Mouse (Mus musculus) spleen, adult 2 months (tissue): ENCODE results near the gene Nfkb1. TPM values are rescaled to one million over a fixed set of nuclear protein-coding genes. Genes with fewer than 3 reads are reported as not detected.

ENCODE experiments used
- DNase-seq, 2 experiments: peaks; one replicate each; pipeline versions ENCODE4 v3.0.0 to v3.0.0-alpha.2; 2012 to 2021; ENCODE audit warnings: low spot score in 2 of 2, low read depth in 1 of 2
- H3K27ac ChIP-seq: fragments of 200-500 bp; 2 replicates; pipeline ENCODE4 v1.5.1; 2012; ENCODE audit warnings: low read length, inconsistent platforms; ENCODE audit not compliant: insufficient read depth
- H3K27me3 ChIP-seq: fragments of 200-500 bp; 2 replicates; pipeline ENCODE4 v1.6.1; 2012; ENCODE audit warnings: mild to moderate bottlenecking, moderate library complexity, low read length, inconsistent platforms; ENCODE audit not compliant: control insufficient read depth, insufficient read depth
- H3K36me3 ChIP-seq: fragments of 200-500 bp; 2 replicates; pipeline ENCODE4 v1.6.1; 2012; ENCODE audit warnings: mild to moderate bottlenecking, low read length, inconsistent platforms; ENCODE audit not compliant: control insufficient read depth, insufficient read depth
- H3K4me1 ChIP-seq: fragments of 200-500 bp; 2 replicates; pipeline ENCODE4 v1.6.1; 2011; ENCODE audit warnings: inconsistent platforms; ENCODE audit not compliant: control insufficient read depth, insufficient read depth, insufficient read length
- H3K4me3 ChIP-seq: fragments of 200-500 bp; 2 replicates; pipeline ENCODE4 v1.5.1; 2011; ENCODE audit warnings: mild to moderate bottlenecking, inconsistent platforms; ENCODE audit not compliant: insufficient read depth, insufficient read length; ENCODE audit errors: extremely low read depth
- CTCF ChIP-seq: fragments of 200-500 bp; IDR thresholded peaks from 2 replicates; pipeline ENCODE4 v1.5.1; 2011; ENCODE audit warnings: mild to moderate bottlenecking, inconsistent platforms; ENCODE audit not compliant: insufficient read depth, insufficient read length, insufficient replicate concordance; ENCODE audit errors: extremely low read depth
- POLR2A ChIP-seq: fragments of 200-500 bp; IDR thresholded peaks from 2 replicates; pipeline ENCODE4 v1.6.1; 2011; ENCODE audit warnings: low read depth, low read length, inconsistent platforms
- WGBS: fragments of 180-500 bp; shearing (Covaris S2); methylation state at CpG from one replicate; pipeline ENCODE4 v1.1.7; 2018; 5-methylcytosine and 5-hydroxymethylcytosine counted together
- polyA plus RNA-seq: library from polyadenylated mRNA; depleted of rRNA; stranded (reverse); fragments of >200 nt; gene quantifications from 2 replicates; pipeline ENCODE4 v1.2.3, GENCODE M21; 2012

The Nfkb1 gene
- polyA plus RNA-seq, 1 experiment = 188 TPM

- TF ChIP-seq POLR2A (no peak), CTCF (no peak)
Measured at GRCm38 (mm10) chr3:135629830-135630355, 61.5 kb downstream of the Nfkb1 start.

GRCm38 (mm10) chr3:135628706-135629169 lies 62.6 kb downstream of the Nfkb1 start:
- DNase-seq = peak; percentile 62 to 66
- peaks cover 21% of the 10 kb centered on the region for H3K36me3 ChIP-seq
- peak overlapping the region; percentile 94 for H3K27ac ChIP-seq
- H3K27me3 ChIP-seq = no peaks in the 10 kb centered on the region
- no peak for TF ChIP-seq POLR2A
- TF ChIP-seq CTCF = no peak
- H3K4me3 ChIP-seq = no peak overlapping the region
- WGBS = 33% methylated on average over 9 of the region's 9 CpGs
- peaks cover 21% of the 10 kb centered on the region for H3K4me1 ChIP-seq

More at GRCm38 (mm10) chr3:135629830-135630355, 61.5 kb downstream of the Nfkb1 start:
- Histone ChIP-seq H3K27me3 (no peaks in the 10 kb centered on the region), H3K4me1 (peaks cover 21% of the 10 kb centered on the region), H3K36me3 (peaks cover 11% of the 10 kb centered on the region), H3K27ac (peak overlapping the region; percentile 66), H3K4me3 (no peak overlapping the region)
- DNase-seq = no peak
- 38% methylated on average over 4 of the region's 4 CpGs for WGBS

GRCm38 (mm10) chr3:135628000-135628705 lies 63.2 kb downstream of the Nfkb1 start:
- no peak for DNase-seq
- peak overlapping the region; percentile 94 for H3K27ac ChIP-seq
- H3K27me3 ChIP-seq = no peaks in the 10 kb centered on the region
- peaks cover 21% of the 10 kb centered on the region for H3K4me1 ChIP-seq
- peaks cover 23% of the 10 kb centered on the region for H3K36me3 ChIP-seq
- H3K4me3 ChIP-seq = no peak overlapping the region
- no peak for TF ChIP-seq POLR2A
- no peak for TF ChIP-seq CTCF
- WGBS = 65% methylated on average over 9 of the region's 9 CpGs

- DNase-seq = no peak
- Histone ChIP-seq H3K27ac (no peak overlapping the region), H3K4me1 (peaks cover 16% of the 10 kb centered on the region), H3K4me3 (no peak overlapping the region), H3K36me3 (peaks cover 27% of the 10 kb centered on the region), H3K27me3 (no peaks in the 10 kb centered on the region)
- 93% methylated on average over 2 of the region's 2 CpGs for WGBS
- no peak for TF ChIP-seq POLR2A
- no peak for TF ChIP-seq CTCF
Measured at GRCm38 (mm10) chr3:135625290-135625689, 66.1 kb downstream of the Nfkb1 start.

DNA sequence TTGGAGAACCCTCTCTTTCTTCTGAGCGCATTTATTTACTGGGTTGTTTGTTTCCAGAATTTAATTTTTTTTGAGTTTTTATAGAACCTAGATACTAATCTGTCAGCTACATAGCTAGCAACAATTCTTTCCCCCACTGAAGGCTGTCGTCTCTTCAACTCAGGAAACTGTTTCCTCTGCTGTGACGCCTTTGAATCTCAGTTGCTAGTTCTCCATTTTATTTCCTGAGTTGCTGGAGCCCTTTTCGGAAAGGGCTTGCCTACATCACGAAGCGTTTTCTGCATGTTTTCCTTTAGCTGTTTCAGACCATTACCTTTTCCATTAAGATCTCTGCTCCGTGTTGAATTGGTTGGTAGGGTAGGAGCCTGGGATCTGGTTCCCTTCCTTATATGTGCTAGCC lies 74.6 kb downstream of the Nfkb1 start:
- Histone ChIP-seq H3K36me3 (peaks cover 40% of the 10 kb centered on the region), H3K27me3 (no peaks in the 10 kb centered on the region), H3K27ac (peak overlapping the region; percentile 69), H3K4me1 (peaks cover 3% of the 10 kb centered on the region; the same call in 1 of the 2 replicates), H3K4me3 (no peak overlapping the region)
- DNase-seq = no peak
- WGBS = 27% methylated on average over 7 of the region's 7 CpGs
- TF ChIP-seq CTCF (no peak), POLR2A (no peak)

DNA sequence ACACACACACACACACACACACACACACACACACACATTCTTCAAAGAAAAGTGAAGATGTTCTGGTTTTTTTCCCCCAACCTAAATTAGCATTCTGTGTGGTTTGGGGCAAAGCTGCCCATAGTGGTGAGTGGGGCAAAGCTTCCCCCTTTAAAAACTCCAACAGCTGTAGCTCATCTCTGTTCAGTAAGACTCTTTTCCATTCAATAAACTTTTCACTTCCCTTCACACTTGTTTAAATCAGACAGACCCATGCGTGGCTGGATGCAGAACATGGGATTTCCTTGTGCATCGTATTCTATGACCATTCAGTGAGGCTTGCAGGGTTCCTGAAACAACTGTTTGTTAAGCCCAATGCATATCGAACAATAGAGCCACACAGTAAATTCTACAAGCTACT lies 77.0 kb downstream of the Nfkb1 start:
- H3K27ac ChIP-seq = no peak overlapping the region
- H3K4me1 ChIP-seq = peaks cover 15% of the 10 kb centered on the region; the same call in 1 of the 2 replicates
- no peak for TF ChIP-seq POLR2A
- TF ChIP-seq CTCF = no peak
- 55% methylated on average over 3 of the region's 3 CpGs for WGBS
- no peak overlapping the region for H3K4me3 ChIP-seq
- peaks cover 40% of the 10 kb centered on the region for H3K36me3 ChIP-seq
- H3K27me3 ChIP-seq = no peaks in the 10 kb centered on the region
- no peak for DNase-seq

- WGBS = 41% methylated on average over 3 of the region's 3 CpGs
- no peak overlapping the region for H3K27ac ChIP-seq
- no peaks in the 10 kb centered on the region for H3K27me3 ChIP-seq
- DNase-seq = no peak
- no peak for TF ChIP-seq CTCF
- no peak for TF ChIP-seq POLR2A
- H3K4me1 ChIP-seq = peaks cover 20% of the 10 kb centered on the region; the same call in 1 of the 2 replicates
- H3K36me3 ChIP-seq = peaks cover 27% of the 10 kb centered on the region
- no peak overlapping the region for H3K4me3 ChIP-seq
Measured at GRCm38 (mm10) chr3:135610221-135610620, 81.1 kb downstream of the Nfkb1 start.
